Mouse (Mus musculus): ENCODE measurements around the gene Fut2.
A peak's percentile ranks its signal among the peaks of the same experiment; 100 is the strongest.
"Not testable (repeated sequence)": the region's sequence is repeated elsewhere in the genome, so short reads cannot be mapped to it uniquely, and the experiment has no call there.

Gene Fut2

GRCm38 (mm10) chr7:45665303-45666138, 673 bp downstream of the Fut2 start:
- no peak for DNase-seq

GRCm38 (mm10) chr7:45661702-45662101, 4.5 kb downstream of the Fut2 start:
- not testable (repeated sequence) for DNase-seq

- DNase-seq = no peak
Observed at GRCm38 (mm10) chr7:45660746-45661478, 5.3 kb downstream of the Fut2 start.

GRCm38 (mm10) chr7:45654424-45655047, 11.7 kb downstream of the Fut2 start:
- DNase-seq = peak; percentile 27

- not testable (repeated sequence) for DNase-seq
Observed at GRCm38 (mm10) chr7:45650484-45650883, 15.7 kb downstream of the Fut2 start.

GRCm38 (mm10) chr7:45649351-45649750, 16.8 kb downstream of the Fut2 start:
- no peak for DNase-seq

GRCm38 (mm10) chr7:45646671-45647070, 19.5 kb downstream of the Fut2 start:
- DNase-seq = no peak

GRCm38 (mm10) chr7:45645591-45645971, 20.6 kb downstream of the Fut2 start:
- DNase-seq = no peak

GRCm38 (mm10) chr7:45644872-45645590, 21.2 kb downstream of the Fut2 start:
- no peak for DNase-seq

GRCm38 (mm10) chr7:45644183-45644582, 22.0 kb downstream of the Fut2 start:
- DNase-seq = peak; percentile 72

- DNase-seq = peak; percentile 97
Observed at GRCm38 (mm10) chr7:45643441-45644178, 22.6 kb downstream of the Fut2 start.

- DNase-seq = no peak
Observed at GRCm38 (mm10) chr7:45642503-45643255, 23.5 kb downstream of the Fut2 start.

- no peak for DNase-seq
Observed at GRCm38 (mm10) chr7:45642083-45642482, 24.1 kb downstream of the Fut2 start.

- peak; percentile 68 for DNase-seq
Observed at GRCm38 (mm10) chr7:45641391-45642040, 24.7 kb downstream of the Fut2 start.

- DNase-seq = no peak
Observed at GRCm38 (mm10) chr7:45640191-45640957, 25.8 kb downstream of the Fut2 start.

- DNase-seq = no peak
Observed at GRCm38 (mm10) chr7:45639561-45640027, 26.6 kb downstream of the Fut2 start, which contains the start of gene Mamstr. Mamstr (plus strand) TSS chr7:45639977.

GRCm38 (mm10) chr7:45638623-45639401, 27.4 kb downstream of the Fut2 start:
- DNase-seq = peak; percentile 96

- no peak for DNase-seq
Observed at GRCm38 (mm10) chr7:45637710-45638109, 28.5 kb downstream of the Fut2 start.

Data from lung, postnatal 10 days (tissue).